ENCODE assay signal across 8 mouse cellular contexts in genomic region chr1:191817418-191818144, GRCm38 (mm10). TPM values are rescaled to one million over a fixed set of nuclear protein-coding genes. Genes with fewer than 3 reads are reported as not detected.
DNase-seq lines count a peak whose midpoint lies in the region; ATAC-seq and TF ChIP-seq lines count a peak whose summit lies in the region.

No protein-coding gene starts in this region.

- no peaks in the 10 kb centered on the region for H3K27me3 ChIP-seq in C2C12 (ENCODE audit: control insufficient read depth, insufficient read depth, insufficient read length)
- no peaks in the 10 kb centered on the region for H3K27me3 ChIP-seq in embryonic facial prominence, embryonic 14.5 days (replicated peaks; ENCODE audit: control insufficient read depth, insufficient read depth, low read length)
- no peaks in the 10 kb centered on the region for H3K27me3 ChIP-seq in heart, embryonic 10.5 days (ENCODE audit: insufficient read depth, poor library complexity, severe bottlenecking)
- H3K27me3 ChIP-seq in kidney, embryonic 15.5 days = no peaks in the 10 kb centered on the region
- no peaks in the 10 kb centered on the region for H3K27me3 ChIP-seq in limb, embryonic 15.5 days
- H3K27me3 ChIP-seq in splenic B cell, adult 2 months (ENCODE audit: control insufficient read depth, insufficient read depth, low read length, poor library complexity, severe bottlenecking) = no peaks in the 10 kb centered on the region

- H3ac ChIP-seq in C2C12 (ENCODE audit: control insufficient read depth, insufficient read length, low read depth) = peak overlapping the region; percentile 44

- H3K4me2 ChIP-seq in embryonic facial prominence, embryonic 14.5 days (ENCODE audit: low read depth, low read length) = no peak overlapping the region
- H3K4me2 ChIP-seq in kidney, embryonic 15.5 days = no peak overlapping the region
- H3K4me2 ChIP-seq in limb, embryonic 15.5 days = no peak overlapping the region

- no peaks in the 10 kb centered on the region for H3K9me3 ChIP-seq in embryonic facial prominence, embryonic 14.5 days (ENCODE audit: control insufficient read depth, low read length)
- H3K9me3 ChIP-seq in heart, embryonic 10.5 days = no peaks in the 10 kb centered on the region
- H3K9me3 ChIP-seq in kidney, embryonic 15.5 days (replicated peaks) = no peaks in the 10 kb centered on the region
- no peaks in the 10 kb centered on the region for H3K9me3 ChIP-seq in limb, embryonic 15.5 days

- H3K36me3 ChIP-seq in C2C12 (ENCODE audit: control insufficient read depth, insufficient read depth) = peaks cover 5% of the 10 kb centered on the region
- no peaks in the 10 kb centered on the region for H3K36me3 ChIP-seq in embryonic facial prominence, embryonic 14.5 days (ENCODE audit: control insufficient read depth, insufficient read depth, low read length)
- H3K36me3 ChIP-seq in heart, embryonic 10.5 days = no peaks in the 10 kb centered on the region
- H3K36me3 ChIP-seq in kidney, embryonic 15.5 days = no peaks in the 10 kb centered on the region
- no peaks in the 10 kb centered on the region for H3K36me3 ChIP-seq in limb, embryonic 15.5 days
- no peaks in the 10 kb centered on the region for H3K36me3 ChIP-seq in splenic B cell, adult 2 months (ENCODE audit: control insufficient read depth, insufficient read depth, low read length, poor library complexity, severe bottlenecking)

- TF ChIP-seq CTCF in C2C12 (IDR thresholded peaks at IDR 0.05; ENCODE audit: control insufficient read depth, insufficient read depth, insufficient read length) = peak; percentile 80

- peak; percentile 66 for ATAC-seq in embryonic facial prominence, embryonic 14.5 days (ENCODE audit: low read depth)
- ATAC-seq in kidney, embryonic 15.5 days (replicated peaks; ENCODE audit: low FRiP score) = peak; percentile 62
- 0 out of 2 replicates have a peak, but pooled peaks have one; percentile 60 for ATAC-seq in limb, embryonic 15.5 days (ENCODE audit: insufficient number of reproducible peaks, low FRiP score, low TSS enrichment, low read depth)

- peaks cover 5% of the 10 kb centered on the region for H3K79me3 ChIP-seq in C2C12 (ENCODE audit: low read depth)

- H3K9ac ChIP-seq in embryonic facial prominence, embryonic 14.5 days (ENCODE audit: low read depth, low read length) = no peak overlapping the region
- H3K9ac ChIP-seq in kidney, embryonic 15.5 days = peak overlapping the region; percentile 7; the same call in 1 of the 2 replicates
- no peak overlapping the region for H3K9ac ChIP-seq in limb, embryonic 15.5 days

- H3K27ac ChIP-seq in embryonic facial prominence, embryonic 14.5 days (replicated peaks; ENCODE audit: low read depth, low read length) = no peak overlapping the region
- peak overlapping the region; percentile 49; the same call in 1 of the 2 replicates for H3K27ac ChIP-seq in heart, embryonic 10.5 days
- H3K27ac ChIP-seq in kidney, embryonic 15.5 days = 0 out of 2 replicates have a peak overlapping the region, but pooled peaks have one; percentile 18
- H3K27ac ChIP-seq in limb, embryonic 15.5 days = no peak overlapping the region

- WGBS in embryonic facial prominence, embryonic 14.5 days = 31% methylated on average over 19 of the region's 19 CpGs
- 36% methylated on average over 19 of the region's 19 CpGs for WGBS in heart, embryonic 10.5 days
- WGBS in kidney, embryonic 15.5 days = 37% methylated on average over 19 of the region's 19 CpGs
- 39% methylated on average over 19 of the region's 19 CpGs for WGBS in limb, embryonic 15.5 days

- peak; percentile 60 to 79 for DNase-seq in adrenal gland, postnatal 4 days (ENCODE audit: low spot score in 2 of 2)
- DNase-seq in embryonic facial prominence, embryonic 14.5 days (ENCODE audit: low spot score) = peak; percentile 93
- peak; percentile 93 for DNase-seq in heart, embryonic 10.5 days (ENCODE audit: low spot score)
- peak; percentile 87 for DNase-seq in naive thymus-derived CD4-positive, alpha-beta T cell, adult 2 months (ENCODE audit: low read depth)
- peak; percentile 91 for DNase-seq in splenic B cell, adult 2 months (ENCODE audit: low read depth, low spot score)

- peaks cover 12% of the 10 kb centered on the region for H3K79me2 ChIP-seq in C2C12 (ENCODE audit: control insufficient read depth, insufficient read depth)

- H3K4me3 ChIP-seq in C2C12 (ENCODE audit: insufficient read depth, poor library complexity, severe bottlenecking) = no peak overlapping the region
- no peak overlapping the region for H3K4me3 ChIP-seq in embryonic facial prominence, embryonic 14.5 days (ENCODE audit: low read depth, low read length)
- no peak overlapping the region for H3K4me3 ChIP-seq in heart, embryonic 10.5 days
- H3K4me3 ChIP-seq in kidney, embryonic 15.5 days (replicated peaks) = no peak overlapping the region
- no peak overlapping the region for H3K4me3 ChIP-seq in limb, embryonic 15.5 days

- H3K4me1 ChIP-seq in embryonic facial prominence, embryonic 14.5 days (ENCODE audit: control insufficient read depth, insufficient read depth, low read length) = 0 out of 2 replicates have a peak, but pooled peaks cover 3% of the 10 kb centered on the region
- peaks cover 22% of the 10 kb centered on the region for H3K4me1 ChIP-seq in heart, embryonic 10.5 days
- peaks cover 22% of the 10 kb centered on the region for H3K4me1 ChIP-seq in kidney, embryonic 15.5 days
- H3K4me1 ChIP-seq in limb, embryonic 15.5 days = peaks cover 14% of the 10 kb centered on the region

TF ChIP-seq in C2C12, 6 proteins besides CTCF, POLR2A, EP300 and RAD21:
- peak; percentile 24 for TF ChIP-seq MAX (IDR thresholded peaks at IDR 0.05)
- TF ChIP-seq USF1 (IDR thresholded peaks at IDR 0.05; ENCODE audit: low read depth) = no peak
- TF ChIP-seq MYOD1 (IDR thresholded peaks at IDR 0.05; ENCODE audit: control insufficient read depth, insufficient read length, low read depth) = no peak
TF ChIP-seq in C2C12: peak in this region for 1.

RNA-seq across cellular contexts. Expression of gene Nek2, which starts 3.7 kb away (rescaled TPM):
- 47.6 TPM for polyA plus RNA-seq in C2C12 (2012; fragmentation: generic; extraction: Trizol)
- total RNA-seq in adrenal gland, postnatal 4 days (2021) = 10 to 100 TPM; 19.0 to 20.4 TPM
- polyA plus RNA-seq in embryonic facial prominence, embryonic 14.5 days (2014; fragmentation: Nextera tagmentation; extraction: Ambion mirVana) = 28.1 and 29.0 TPM in 2 replicates
- 41.4 and 43.0 TPM in 2 replicates for polyA plus RNA-seq in heart, embryonic 10.5 days (2016; fragmentation: Nextera tagmentation; extraction: Ambion mirVana)
- polyA plus RNA-seq in kidney, embryonic 15.5 days (2015; fragmentation: Nextera tagmentation; extraction: Ambion mirVana) = 44.5 and 45.1 TPM in 2 replicates
- 24.2 and 25.4 TPM in 2 replicates for polyA plus RNA-seq in limb, embryonic 15.5 days (2015; fragmentation: Nextera tagmentation; extraction: Ambion mirVana)

Comparison
In these comparisons a context has a peak if more than half of its experiments do, and no peak if none do; other contexts are left out.
1. H3K27ac ChIP-seq: peak in heart, embryonic 10.5 days (single experiment) and kidney, embryonic 15.5 days (single experiment); none in embryonic facial prominence, embryonic 14.5 days (single experiment) and limb, embryonic 15.5 days (single experiment).
2. Peak in every context shown above with its lines, with median percentiles within 50 percentile points of each other: DNase-seq and ATAC-seq.